Mouse (Mus musculus): ENCODE results near the gene Slc35g1. TPM values are rescaled to one million over a fixed set of nuclear protein-coding genes. Genes with fewer than 3 reads are reported as not detected.

Gene Slc35g1
- 1.1 and 1.4 TPM in 2 replicates for polyA plus RNA-seq (2014; fragmentation: Nextera tagmentation; extraction: Ambion mirVana)

GRCm38 (mm10) chr19:38395701-38396632, at the start of gene Slc35g1:
Gene Slc35g1 (plus strand): TSS chr19:38395980.
- H3K36me3 ChIP-seq (ENCODE audit: control insufficient read depth, insufficient read depth, low read length) = no peaks in the 10 kb centered on the region
- ATAC-seq = peak; percentile 94

DNA sequence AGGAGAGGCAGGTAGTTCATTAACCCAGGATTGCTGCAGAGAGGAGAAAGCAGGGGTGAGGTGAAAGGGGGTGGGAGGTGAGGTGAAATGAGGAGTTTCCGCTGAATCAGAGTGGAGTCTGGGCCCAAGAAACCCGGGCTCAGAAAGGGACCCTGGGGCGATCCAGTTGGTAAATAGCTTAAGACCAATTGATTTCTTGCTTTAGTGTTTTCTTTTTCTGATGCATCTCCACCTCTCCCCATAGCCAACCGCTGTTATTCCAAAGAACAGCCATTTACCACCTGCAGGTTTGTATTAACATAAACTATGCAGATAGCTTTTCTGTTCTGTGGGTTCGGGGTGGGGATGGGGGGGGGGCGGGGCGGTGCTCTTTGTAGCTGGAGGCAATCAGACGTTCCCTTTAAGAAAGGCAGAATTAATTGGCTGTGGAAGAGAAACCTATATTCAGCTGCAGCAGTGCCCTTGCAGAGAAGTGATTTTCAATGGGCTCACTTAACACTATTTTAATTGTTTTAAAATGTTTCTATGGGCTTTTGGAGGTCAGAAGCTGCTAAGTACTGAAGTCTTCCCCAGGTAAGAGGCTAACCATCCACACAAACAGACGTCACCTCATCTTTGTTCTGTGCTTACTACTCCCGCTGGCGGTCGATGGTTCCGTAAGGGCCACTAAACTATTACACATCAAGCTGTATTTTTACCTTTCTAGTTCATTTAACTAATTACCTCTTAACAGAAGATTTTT, 47.3 kb upstream of the Slc35g1 start:
- peak overlapping the region; percentile 16; the same call in 1 of the 2 replicates for H3K4me3 ChIP-seq (ENCODE audit: low read depth, low read length)
- no peak overlapping the region for H3K27ac ChIP-seq (ENCODE audit: low read depth, low read length)

More at GRCm38 (mm10) chr19:38395701-38396632, at the start of gene Slc35g1:
- peak within 1 kb of the TSS; percentile 80 for H3K9ac ChIP-seq (ENCODE audit: low read length)
- H3K4me2 ChIP-seq (ENCODE audit: low read length) = peak within 1 kb of the TSS; percentile 80
- DNase-seq (ENCODE audit: low spot score) = peak; percentile 80
- H3K27ac ChIP-seq (ENCODE audit: low read depth, low read length) = no peak within 1 kb of the TSS
- 0 out of 2 replicates have a peak, but pooled peaks cover 4% of the 10 kb centered on the region for H3K4me1 ChIP-seq (ENCODE audit: control insufficient read depth, insufficient read depth, low read length)
- H3K9me3 ChIP-seq (replicated peaks; ENCODE audit: control insufficient read depth, low read length) = no peaks in the 10 kb centered on the region
- WGBS = under 1% methylated on average over 75 of the region's 90 CpGs
- H3K4me3 ChIP-seq (ENCODE audit: low read depth, low read length) = peak within 1 kb of the TSS; percentile 67
- no peaks in the 10 kb centered on the region for H3K27me3 ChIP-seq (replicated peaks; ENCODE audit: control insufficient read depth, insufficient read depth, low read length)

GRCm38 (mm10) chr19:38349013-38349341, 46.8 kb upstream of the Slc35g1 start:
- no peak for ATAC-seq
- H3K27ac ChIP-seq (ENCODE audit: low read depth, low read length) = no peak overlapping the region
- H3K4me2 ChIP-seq (ENCODE audit: low read length) = peak overlapping the region; percentile 35
- peak overlapping the region; percentile 16; the same call in 1 of the 2 replicates for H3K4me3 ChIP-seq (ENCODE audit: low read depth, low read length)
- no peaks in the 10 kb centered on the region for H3K9me3 ChIP-seq (replicated peaks; ENCODE audit: control insufficient read depth, low read length)
- H3K36me3 ChIP-seq (ENCODE audit: control insufficient read depth, insufficient read depth, low read length) = no peaks in the 10 kb centered on the region
- no peak overlapping the region; the same call in 1 of the 2 replicates for H3K9ac ChIP-seq (ENCODE audit: low read length)
- H3K27me3 ChIP-seq (replicated peaks; ENCODE audit: control insufficient read depth, insufficient read depth, low read length) = no peaks in the 10 kb centered on the region
- 29% methylated on average over 5 of the region's 5 CpGs for WGBS
- DNase-seq (ENCODE audit: low spot score) = no peak
- peaks cover 4% of the 10 kb centered on the region for H3K4me1 ChIP-seq (ENCODE audit: control insufficient read depth, insufficient read depth, low read length)

More for the DNA sequence above, 47.3 kb upstream of the Slc35g1 start:
- Histone ChIP-seq H3K9me3 (replicated peaks; ENCODE audit: control insufficient read depth, low read length) (no peaks in the 10 kb centered on the region), H3K9ac (ENCODE audit: low read length) (peak overlapping the region; percentile 29; the same call in 1 of the 2 replicates), H3K27me3 (replicated peaks; ENCODE audit: control insufficient read depth, insufficient read depth, low read length) (no peaks in the 10 kb centered on the region), H3K36me3 (ENCODE audit: control insufficient read depth, insufficient read depth, low read length) (no peaks in the 10 kb centered on the region), H3K4me2 (ENCODE audit: low read length) (peak overlapping the region; percentile 35), H3K4me1 (ENCODE audit: control insufficient read depth, insufficient read depth, low read length) (peaks cover 4% of the 10 kb centered on the region)
- WGBS = 3% methylated on average over 13 of the region's 13 CpGs
- DNase-seq (ENCODE audit: low spot score) = peak; percentile 69
- ATAC-seq = peak; percentile 78

DNA sequence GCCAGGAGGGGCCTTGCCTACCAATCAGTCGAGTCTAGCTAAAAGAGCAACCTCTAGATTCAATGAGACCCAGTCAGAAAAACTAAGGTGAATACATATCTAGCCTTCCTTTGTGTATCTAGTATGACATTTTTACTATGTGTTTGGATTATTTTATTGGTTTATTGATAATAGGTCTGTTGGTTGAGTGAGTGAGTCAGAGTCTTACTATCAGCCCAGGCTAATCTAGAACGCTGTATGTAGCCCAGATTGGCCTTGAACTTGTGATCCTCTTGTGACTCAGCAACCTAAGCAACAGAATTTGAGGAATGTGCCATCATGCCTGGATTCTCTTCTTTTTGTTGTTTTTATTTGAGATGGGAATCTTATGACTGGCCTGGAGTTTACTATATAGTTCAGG, 44.6 kb upstream of the Slc35g1 start:
- Histone ChIP-seq H3K9ac (ENCODE audit: low read length) (no peak overlapping the region), H3K4me2 (ENCODE audit: low read length) (no peak overlapping the region), H3K36me3 (ENCODE audit: control insufficient read depth, insufficient read depth, low read length) (no peaks in the 10 kb centered on the region), H3K27me3 (replicated peaks; ENCODE audit: control insufficient read depth, insufficient read depth, low read length) (no peaks in the 10 kb centered on the region), H3K27ac (ENCODE audit: low read depth, low read length) (no peak overlapping the region), H3K4me3 (ENCODE audit: low read depth, low read length) (no peak overlapping the region), H3K4me1 (ENCODE audit: control insufficient read depth, insufficient read depth, low read length) (peaks cover 4% of the 10 kb centered on the region), H3K9me3 (replicated peaks; ENCODE audit: control insufficient read depth, low read length) (no peaks in the 10 kb centered on the region)
- no peak for DNase-seq (ENCODE audit: low spot score)
- no peak for ATAC-seq
- 88% methylated on average over 2 of the region's 2 CpGs for WGBS

GRCm38 (mm10) chr19:38351728-38352127, 44.1 kb upstream of the Slc35g1 start:
- no peaks in the 10 kb centered on the region for H3K27me3 ChIP-seq (replicated peaks; ENCODE audit: control insufficient read depth, insufficient read depth, low read length)
- DNase-seq (ENCODE audit: low spot score) (no peak), ATAC-seq (no peak)
- no peak overlapping the region for H3K27ac ChIP-seq (ENCODE audit: low read depth, low read length)
- WGBS = 94% methylated on average over 3 of the region's 3 CpGs
- H3K9me3 ChIP-seq (replicated peaks; ENCODE audit: control insufficient read depth, low read length) = no peaks in the 10 kb centered on the region
- no peak overlapping the region for H3K9ac ChIP-seq (ENCODE audit: low read length)
- H3K4me1 ChIP-seq (ENCODE audit: control insufficient read depth, insufficient read depth, low read length) = peaks cover 4% of the 10 kb centered on the region
- no peak overlapping the region for H3K4me2 ChIP-seq (ENCODE audit: low read length)
- H3K36me3 ChIP-seq (ENCODE audit: control insufficient read depth, insufficient read depth, low read length) = no peaks in the 10 kb centered on the region
- no peak overlapping the region for H3K4me3 ChIP-seq (ENCODE audit: low read depth, low read length)

DNA sequence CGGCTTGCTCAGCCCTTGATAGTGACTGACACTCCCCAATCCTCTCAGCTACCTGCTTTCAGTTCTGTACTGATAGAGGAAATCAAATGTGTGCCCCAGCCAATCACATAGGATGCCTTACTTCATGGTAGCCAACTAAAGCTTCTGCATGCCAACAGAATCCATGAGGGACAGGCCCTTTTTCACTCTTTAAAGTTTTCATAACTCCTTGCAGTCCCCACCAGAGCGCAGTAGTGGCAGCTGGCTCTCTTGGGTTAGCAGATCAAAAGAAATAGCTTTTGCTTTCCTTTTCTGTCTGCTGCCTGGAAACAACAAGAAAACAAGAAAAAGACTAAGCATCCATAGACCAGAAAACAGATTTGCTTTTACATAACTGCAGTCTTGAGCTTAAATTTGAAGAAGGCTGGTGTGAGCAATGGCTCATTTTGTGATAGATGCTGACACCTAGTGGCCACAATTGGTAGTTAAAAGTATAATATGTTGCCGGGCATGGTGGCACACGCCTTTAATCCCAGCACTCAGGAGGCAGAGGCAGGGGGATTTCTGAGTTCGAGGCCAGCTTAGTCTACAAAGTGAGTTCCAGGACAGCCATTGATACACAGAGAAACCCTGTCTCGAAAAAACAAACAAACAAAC, 43.2 kb upstream of the Slc35g1 start:
- WGBS = 46% methylated on average over 6 of the region's 6 CpGs
- Histone ChIP-seq H3K27ac (ENCODE audit: low read depth, low read length) (no peak overlapping the region), H3K4me1 (ENCODE audit: control insufficient read depth, insufficient read depth, low read length) (peaks cover 4% of the 10 kb centered on the region), H3K9me3 (replicated peaks; ENCODE audit: control insufficient read depth, low read length) (no peaks in the 10 kb centered on the region), H3K4me2 (ENCODE audit: low read length) (no peak overlapping the region), H3K4me3 (ENCODE audit: low read depth, low read length) (no peak overlapping the region), H3K36me3 (ENCODE audit: control insufficient read depth, insufficient read depth, low read length) (no peaks in the 10 kb centered on the region), H3K27me3 (replicated peaks; ENCODE audit: control insufficient read depth, insufficient read depth, low read length) (no peaks in the 10 kb centered on the region), H3K9ac (ENCODE audit: low read length) (no peak overlapping the region)
- ATAC-seq (peak; percentile 65; the same call in 1 of the 2 replicates), DNase-seq (ENCODE audit: low spot score) (peak; percentile 86)

GRCm38 (mm10) chr19:38354279-38354678, 41.5 kb upstream of the Slc35g1 start:
- WGBS = 88% methylated on average over 1 of the region's 1 CpGs
- Histone ChIP-seq H3K9ac (ENCODE audit: low read length) (no peak overlapping the region), H3K36me3 (ENCODE audit: control insufficient read depth, insufficient read depth, low read length) (no peaks in the 10 kb centered on the region), H3K9me3 (replicated peaks; ENCODE audit: control insufficient read depth, low read length) (no peaks in the 10 kb centered on the region), H3K4me1 (ENCODE audit: control insufficient read depth, insufficient read depth, low read length) (no peaks in the 10 kb centered on the region), H3K4me3 (ENCODE audit: low read depth, low read length) (no peak overlapping the region), H3K27ac (ENCODE audit: low read depth, low read length) (no peak overlapping the region), H3K4me2 (ENCODE audit: low read length) (no peak overlapping the region), H3K27me3 (replicated peaks; ENCODE audit: control insufficient read depth, insufficient read depth, low read length) (no peaks in the 10 kb centered on the region)
- DNase-seq (ENCODE audit: low spot score) = no peak
- ATAC-seq = no peak

- H3K27ac ChIP-seq (ENCODE audit: low read depth, low read length) = no peak overlapping the region
- 71% methylated on average over 10 of the region's 10 CpGs for WGBS
- no peaks in the 10 kb centered on the region for H3K27me3 ChIP-seq (replicated peaks; ENCODE audit: control insufficient read depth, insufficient read depth, low read length)
- no peak overlapping the region for H3K4me3 ChIP-seq (ENCODE audit: low read depth, low read length)
- H3K36me3 ChIP-seq (ENCODE audit: control insufficient read depth, insufficient read depth, low read length) = no peaks in the 10 kb centered on the region
- no peaks in the 10 kb centered on the region for H3K4me1 ChIP-seq (ENCODE audit: control insufficient read depth, insufficient read depth, low read length)
- DNase-seq (ENCODE audit: low spot score) (no peak), ATAC-seq (no peak)
- H3K9me3 ChIP-seq (replicated peaks; ENCODE audit: control insufficient read depth, low read length) = no peaks in the 10 kb centered on the region
- H3K9ac ChIP-seq (ENCODE audit: low read length) = no peak overlapping the region
- no peak overlapping the region for H3K4me2 ChIP-seq (ENCODE audit: low read length)
Measured at GRCm38 (mm10) chr19:38354819-38355360, 40.9 kb upstream of the Slc35g1 start.
